Mouse (Mus musculus) midbrain, embryonic 15.5 days (tissue): ENCODE measurements around the gene Smyd5. TPM values are rescaled to one million over a fixed set of nuclear protein-coding genes. Genes with fewer than 3 reads are reported as not detected.

Source experiments
- ATAC-seq: fragments of 200-750 bp; cut with Nextera tagmentation; replicated peaks from 2 replicates; pipeline ENCODE4 v1.8.0; 2017; ENCODE audit warnings: moderate TSS enrichment
- H3K27ac ChIP-seq: fragments of 300-500 bp; sonication (generic); 2 replicates; pipeline ENCODE4 v1.5.1; 2015; ENCODE audit warnings: mild to moderate bottlenecking, inconsistent platforms
- H3K27me3 ChIP-seq: fragments of 300-500 bp; sonication (generic); replicated peaks from 2 replicates; pipeline ENCODE4 v1.6.1; 2015; ENCODE audit warnings: inconsistent platforms
- H3K36me3 ChIP-seq: fragments of 300-500 bp; sonication (generic); replicated peaks from 2 replicates; pipeline ENCODE4 v1.6.1; 2015; ENCODE audit warnings: inconsistent platforms
- H3K4me1 ChIP-seq: fragments of 300-500 bp; sonication (generic); 2 replicates; pipeline ENCODE4 v1.6.1; 2015; ENCODE audit warnings: inconsistent platforms
- H3K4me2 ChIP-seq: fragments of 300-500 bp; sonication (generic); 2 replicates; pipeline ENCODE4 v1.6.1; 2015; ENCODE audit warnings: inconsistent platforms, mild to moderate bottlenecking, moderate library complexity
- H3K4me3 ChIP-seq: fragments of 300-500 bp; sonication (generic); 2 replicates; pipeline ENCODE4 v1.5.1; 2015; ENCODE audit warnings: mild to moderate bottlenecking, inconsistent platforms
- H3K9ac ChIP-seq: fragments of 300-500 bp; sonication (generic); 2 replicates; pipeline ENCODE4 v1.6.1; 2015; ENCODE audit warnings: mild to moderate bottlenecking, inconsistent platforms
- H3K9me3 ChIP-seq: fragments of 300-500 bp; sonication (generic); 2 replicates; pipeline ENCODE4 v1.6.1; 2016; ENCODE audit warnings: inconsistent platforms
- WGBS: fragments of 180-500 bp; shearing (Covaris S2); methylation state at CpG from one replicate; pipeline ENCODE4 v1.1.7; 2015; ENCODE audit warnings: mixed read lengths; 5-methylcytosine and 5-hydroxymethylcytosine counted together
- polyA plus RNA-seq: library from polyadenylated mRNA; unstranded; fragments of >200 nt; fragmentation: Nextera tagmentation; extraction: Ambion mirVana; gene quantifications from 2 replicates; pipeline ENCODE4 v1.2.1, GENCODE M21; 2015

Gene Smyd5
- polyA plus RNA-seq, result 67.6 and 73.2 TPM in 2 replicates

- WGBS, result under 1% methylated on average over 39 of the region's 39 CpGs
- H3K27me3 ChIP-seq, result no peaks in the 10 kb centered on the region
- H3K4me1 ChIP-seq, result peaks cover 14% of the 10 kb centered on the region
- peak; percentile 85 for ATAC-seq
- peak within 1 kb of the TSS; percentile 93 for H3K4me2 ChIP-seq
- H3K9me3 ChIP-seq, result no peaks in the 10 kb centered on the region
- H3K27ac ChIP-seq, result no peak within 1 kb of the TSS
- peak within 1 kb of the TSS; percentile 75 for H3K9ac ChIP-seq
- no peaks in the 10 kb centered on the region for H3K36me3 ChIP-seq
- peak within 1 kb of the TSS; percentile 96 for H3K4me3 ChIP-seq
Measured at GRCm38 (mm10) chr6:85431842-85432431, at the start of gene Smyd5. Gene Smyd5, plus strand, starts transcription at chr6:85431989.

GRCm38 (mm10) chr6:85382791-85383190 lies 49.0 kb upstream of the Smyd5 start:
- H3K9me3 ChIP-seq, result no peaks in the 10 kb centered on the region
- H3K27me3 ChIP-seq, result no peaks in the 10 kb centered on the region; the same call in 1 of the 2 replicates
- H3K9ac ChIP-seq, result no peak overlapping the region
- peaks cover 3% of the 10 kb centered on the region; the same call in 1 of the 2 replicates for H3K4me1 ChIP-seq
- no peaks in the 10 kb centered on the region for H3K36me3 ChIP-seq
- no peak overlapping the region for H3K4me3 ChIP-seq
- no peak overlapping the region for H3K27ac ChIP-seq
- H3K4me2 ChIP-seq, result no peak overlapping the region
- WGBS, result 88% methylated on average over 2 of the region's 2 CpGs
- ATAC-seq, result no peak

- H3K27me3 ChIP-seq, result no peaks in the 10 kb centered on the region; the same call in 1 of the 2 replicates
- H3K4me2 ChIP-seq, result no peak overlapping the region
- ATAC-seq, result no peak
- no peaks in the 10 kb centered on the region for H3K9me3 ChIP-seq
- no peak overlapping the region for H3K27ac ChIP-seq
- H3K36me3 ChIP-seq, result no peaks in the 10 kb centered on the region
- WGBS, result 83% methylated on average over 5 of the region's 5 CpGs
- no peak overlapping the region for H3K4me3 ChIP-seq
- H3K9ac ChIP-seq, result no peak overlapping the region
- H3K4me1 ChIP-seq, result no peaks in the 10 kb centered on the region
Measured at GRCm38 (mm10) chr6:85388608-85389007, 43.2 kb upstream of the Smyd5 start.

GRCm38 (mm10) chr6:85391803-85392202 lies 40.0 kb upstream of the Smyd5 start:
- ATAC-seq, result no peak
- Histone ChIP-seq H3K9me3 (no peaks in the 10 kb centered on the region), H3K27me3 (no peaks in the 10 kb centered on the region; the same call in 1 of the 2 replicates), H3K4me1 (no peaks in the 10 kb centered on the region), H3K27ac (no peak overlapping the region), H3K4me2 (no peak overlapping the region), H3K9ac (no peak overlapping the region), H3K4me3 (no peak overlapping the region), H3K36me3 (no peaks in the 10 kb centered on the region)
- WGBS, result 25% methylated on average over 6 of the region's 7 CpGs

- H3K27me3 ChIP-seq, result no peaks in the 10 kb centered on the region
- H3K4me3 ChIP-seq, result no peak overlapping the region
- no peaks in the 10 kb centered on the region for H3K9me3 ChIP-seq
- 71% methylated on average over 2 of the region's 2 CpGs for WGBS
- no peak overlapping the region for H3K4me2 ChIP-seq
- H3K4me1 ChIP-seq, result no peaks in the 10 kb centered on the region
- ATAC-seq, result no peak
- no peak overlapping the region for H3K27ac ChIP-seq
- no peak overlapping the region for H3K9ac ChIP-seq
- no peaks in the 10 kb centered on the region for H3K36me3 ChIP-seq
Measured at GRCm38 (mm10) chr6:85395360-85395759, 36.4 kb upstream of the Smyd5 start.

- 23% methylated on average over 1 of the region's 1 CpGs for WGBS
- Histone ChIP-seq H3K9ac (no peak overlapping the region), H3K27ac (no peak overlapping the region), H3K4me3 (no peak overlapping the region), H3K4me2 (no peak overlapping the region), H3K36me3 (no peaks in the 10 kb centered on the region), H3K9me3 (no peaks in the 10 kb centered on the region), H3K27me3 (no peaks in the 10 kb centered on the region), H3K4me1 (no peaks in the 10 kb centered on the region)
- ATAC-seq, result no peak
Measured at GRCm38 (mm10) chr6:85397165-85397564, 34.6 kb upstream of the Smyd5 start.

- H3K4me1 ChIP-seq, result no peaks in the 10 kb centered on the region
- no peak overlapping the region for H3K9ac ChIP-seq
- no peak overlapping the region for H3K4me3 ChIP-seq
- no peaks in the 10 kb centered on the region for H3K27me3 ChIP-seq
- no peak overlapping the region for H3K4me2 ChIP-seq
- ATAC-seq, result no peak
- no peaks in the 10 kb centered on the region for H3K36me3 ChIP-seq
- 29% methylated on average over 5 of the region's 5 CpGs for WGBS
- no peaks in the 10 kb centered on the region for H3K9me3 ChIP-seq
- H3K27ac ChIP-seq, result no peak overlapping the region
Measured at GRCm38 (mm10) chr6:85399715-85400114, 32.1 kb upstream of the Smyd5 start.

GRCm38 (mm10) chr6:85402613-85403012 lies 29.2 kb upstream of the Smyd5 start:
- Histone ChIP-seq H3K36me3 (no peaks in the 10 kb centered on the region), H3K9ac (no peak overlapping the region), H3K4me1 (no peaks in the 10 kb centered on the region), H3K4me3 (no peak overlapping the region), H3K27me3 (0 out of 2 replicates have a peak, but pooled peaks cover 2% of the 10 kb centered on the region), H3K9me3 (no peaks in the 10 kb centered on the region), H3K4me2 (no peak overlapping the region), H3K27ac (peak overlapping the region; percentile 69)
- no peak for ATAC-seq
- 26% methylated on average over 2 of the region's 2 CpGs for WGBS

- ATAC-seq, result peak; percentile 45
- no peaks in the 10 kb centered on the region for H3K4me1 ChIP-seq
- no peak overlapping the region for H3K4me3 ChIP-seq
- H3K9me3 ChIP-seq, result no peaks in the 10 kb centered on the region
- 56% methylated on average over 10 of the region's 10 CpGs for WGBS
- no peaks in the 10 kb centered on the region for H3K36me3 ChIP-seq
- H3K4me2 ChIP-seq, result no peak overlapping the region
- peak overlapping the region; percentile 69 for H3K27ac ChIP-seq
- H3K9ac ChIP-seq, result no peak overlapping the region
- H3K27me3 ChIP-seq, result 0 out of 2 replicates have a peak, but pooled peaks cover 3% of the 10 kb centered on the region
Measured at GRCm38 (mm10) chr6:85403039-85403438, 28.8 kb upstream of the Smyd5 start.

- no peaks in the 10 kb centered on the region for H3K9me3 ChIP-seq
- 1% methylated on average over 28 of the region's 31 CpGs for WGBS
- no peak overlapping the region for H3K27ac ChIP-seq
- peaks cover 12% of the 10 kb centered on the region for H3K4me1 ChIP-seq
- ATAC-seq, result no peak
- H3K36me3 ChIP-seq, result no peaks in the 10 kb centered on the region
- H3K4me3 ChIP-seq, result peak overlapping the region; percentile 22
- H3K9ac ChIP-seq, result peak overlapping the region; percentile 15
- H3K27me3 ChIP-seq, result peaks cover 26% of the 10 kb centered on the region
- peak overlapping the region; percentile 58 for H3K4me2 ChIP-seq
Measured at GRCm38 (mm10) chr6:85409003-85409402, 22.8 kb upstream of the Smyd5 start.

GRCm38 (mm10) chr6:85410771-85411273 lies 21.0 kb upstream of the Smyd5 start:
- no peaks in the 10 kb centered on the region for H3K9me3 ChIP-seq
- H3K36me3 ChIP-seq, result no peaks in the 10 kb centered on the region
- 10% methylated on average over 13 of the region's 13 CpGs for WGBS
- no peak overlapping the region for H3K27ac ChIP-seq
- peaks cover 12% of the 10 kb centered on the region for H3K4me1 ChIP-seq
- ATAC-seq, result peak; percentile 88
- no peak overlapping the region for H3K4me3 ChIP-seq
- peaks cover 26% of the 10 kb centered on the region for H3K27me3 ChIP-seq
- H3K9ac ChIP-seq, result no peak overlapping the region
- no peak overlapping the region for H3K4me2 ChIP-seq

- no peaks in the 10 kb centered on the region for H3K27me3 ChIP-seq
- no peak overlapping the region for H3K4me2 ChIP-seq
- ATAC-seq, result no peak
- no peaks in the 10 kb centered on the region for H3K4me1 ChIP-seq
- no peak overlapping the region for H3K4me3 ChIP-seq
- H3K9me3 ChIP-seq, result no peaks in the 10 kb centered on the region
- WGBS, result 77% methylated on average over 3 of the region's 3 CpGs
- no peak overlapping the region for H3K9ac ChIP-seq
- H3K36me3 ChIP-seq, result no peaks in the 10 kb centered on the region
- no peak overlapping the region for H3K27ac ChIP-seq
Measured at GRCm38 (mm10) chr6:85415829-85416228, 16.0 kb upstream of the Smyd5 start.

- Histone ChIP-seq H3K27me3 (0 out of 2 replicates have a peak, but pooled peaks cover 2% of the 10 kb centered on the region), H3K27ac (no peak overlapping the region), H3K36me3 (no peaks in the 10 kb centered on the region), H3K4me1 (no peaks in the 10 kb centered on the region), H3K4me2 (no peak overlapping the region), H3K4me3 (no peak overlapping the region), H3K9ac (no peak overlapping the region), H3K9me3 (no peaks in the 10 kb centered on the region)
- ATAC-seq, result no peak
- 82% methylated on average over 2 of the region's 2 CpGs for WGBS
Measured at GRCm38 (mm10) chr6:85419150-85419549, 12.6 kb upstream of the Smyd5 start.
